Mouse (Mus musculus): ENCODE results near the gene Cep112.

The Cep112 gene

GRCm38 (mm10) chr11:108443893-108444563 lies 19.0 kb downstream of the Cep112 start:
- CTCF ChIA-PET = no interaction called here

GRCm38 (mm10) chr11:108447148-108447547 lies 22.2 kb downstream of the Cep112 start:
- CTCF ChIA-PET = no interaction called here

- CTCF ChIA-PET = no interaction called here
Observed at GRCm38 (mm10) chr11:108449811-108450210, 24.8 kb downstream of the Cep112 start.

GRCm38 (mm10) chr11:108459599-108459998 lies 34.6 kb downstream of the Cep112 start:
- CTCF ChIA-PET = interaction anchor here (0.6 kb wide), 1 partner anchor 1909 kb away, joined by 5 read pairs; no protein-coding TSS in a partner anchor

GRCm38 (mm10) chr11:108464138-108464537 lies 39.1 kb downstream of the Cep112 start:
- CTCF ChIA-PET = no interaction called here

- CTCF ChIA-PET = no interaction called here
Observed at GRCm38 (mm10) chr11:108464715-108465301, 39.8 kb downstream of the Cep112 start.

- CTCF ChIA-PET = no interaction called here
Observed at GRCm38 (mm10) chr11:108475738-108476137, 50.7 kb downstream of the Cep112 start.

- CTCF ChIA-PET = no interaction called here
Observed at GRCm38 (mm10) chr11:108476226-108476625, 51.2 kb downstream of the Cep112 start.

GRCm38 (mm10) chr11:108483976-108484375 lies 59.0 kb downstream of the Cep112 start:
- CTCF ChIA-PET = no interaction called here

GRCm38 (mm10) chr11:108488256-108488655 lies 63.3 kb downstream of the Cep112 start:
- CTCF ChIA-PET = no interaction called here

GRCm38 (mm10) chr11:108489863-108490262 lies 64.9 kb downstream of the Cep112 start:
- CTCF ChIA-PET = no interaction called here

GRCm38 (mm10) chr11:108508190-108508589 lies 83.2 kb downstream of the Cep112 start:
- CTCF ChIA-PET = no interaction called here

- CTCF ChIA-PET = interaction anchor here (0.6 kb wide), 1 partner anchor 386 kb away, joined by 3 read pairs; no protein-coding TSS in a partner anchor
Observed at GRCm38 (mm10) chr11:108527725-108528363, 102.9 kb downstream of the Cep112 start.

- CTCF ChIA-PET = no interaction called here
Observed at GRCm38 (mm10) chr11:108532901-108533300, 107.9 kb downstream of the Cep112 start.

- CTCF ChIA-PET = no interaction called here
Observed at GRCm38 (mm10) chr11:108534014-108534413, 109.0 kb downstream of the Cep112 start.

- CTCF ChIA-PET = no interaction called here
Observed at GRCm38 (mm10) chr11:108552997-108553622, 128.1 kb downstream of the Cep112 start.

- CTCF ChIA-PET = no interaction called here
Observed at GRCm38 (mm10) chr11:108553881-108554280, 128.9 kb downstream of the Cep112 start.

GRCm38 (mm10) chr11:108558544-108558943 lies 133.6 kb downstream of the Cep112 start:
- CTCF ChIA-PET = no interaction called here

GRCm38 (mm10) chr11:108559506-108559905 lies 134.5 kb downstream of the Cep112 start:
- CTCF ChIA-PET = interaction anchor here (0.6 kb wide), 1 partner anchor 47 kb away, joined by 12 read pairs; no protein-coding TSS in a partner anchor

- CTCF ChIA-PET = no interaction called here
Observed at GRCm38 (mm10) chr11:108562076-108562475, 137.1 kb downstream of the Cep112 start.

GRCm38 (mm10) chr11:108586551-108587184 lies 161.7 kb downstream of the Cep112 start:
- CTCF ChIA-PET = no interaction called here

Measured in spleen, embryonic (tissue).